Mouse (Mus musculus): ENCODE data around the gene Ubqln1.
A peak's percentile ranks its signal among the peaks of the same experiment; 100 is the strongest.

Ubqln1 gene

GRCm38 (mm10) chr13:58201343-58201742 lies 14.1 kb downstream of the Ubqln1 start:
- no peak for DNase-seq (ENCODE audit: low spot score in 2 of 2)

GRCm38 (mm10) chr13:58197981-58198640 lies 17.3 kb downstream of the Ubqln1 start:
- no peak for DNase-seq (ENCODE audit: low spot score in 2 of 2)

GRCm38 (mm10) chr13:58197211-58197610 lies 18.2 kb downstream of the Ubqln1 start:
- DNase-seq (ENCODE audit: low spot score in 2 of 2) = no peak

- no peak for DNase-seq (ENCODE audit: low spot score in 2 of 2)
Measured at GRCm38 (mm10) chr13:58194908-58195307, 20.5 kb downstream of the Ubqln1 start.

GRCm38 (mm10) chr13:58193221-58193620 lies 22.2 kb downstream of the Ubqln1 start:
- no peak for DNase-seq (ENCODE audit: low spot score in 2 of 2)

- no peak for DNase-seq (ENCODE audit: low spot score in 2 of 2)
Measured at GRCm38 (mm10) chr13:58192146-58192545, 23.3 kb downstream of the Ubqln1 start.

- DNase-seq (ENCODE audit: low spot score in 2 of 2) = no peak
Measured at GRCm38 (mm10) chr13:58191516-58191915, 23.9 kb downstream of the Ubqln1 start.

- DNase-seq (ENCODE audit: low spot score in 2 of 2) = no peak
Measured at GRCm38 (mm10) chr13:58189473-58189872, 26.0 kb downstream of the Ubqln1 start.

GRCm38 (mm10) chr13:58188412-58188811 lies 27.0 kb downstream of the Ubqln1 start:
- peak; percentile 78 to 87 for DNase-seq (ENCODE audit: low spot score in 2 of 2)

- DNase-seq (ENCODE audit: low spot score in 2 of 2) = no peak
Measured at GRCm38 (mm10) chr13:58187751-58188150, 27.7 kb downstream of the Ubqln1 start.

GRCm38 (mm10) chr13:58186281-58186680 lies 29.2 kb downstream of the Ubqln1 start:
- no peak for DNase-seq (ENCODE audit: low spot score in 2 of 2)

- no peak for DNase-seq (ENCODE audit: low spot score in 2 of 2)
Measured at GRCm38 (mm10) chr13:58184111-58184510, 31.3 kb downstream of the Ubqln1 start.

GRCm38 (mm10) chr13:58181607-58182551 lies 33.6 kb downstream of the Ubqln1 start:
- DNase-seq (ENCODE audit: low spot score in 2 of 2) = no peak

GRCm38 (mm10) chr13:58177511-58178208 lies 37.8 kb downstream of the Ubqln1 start:
- DNase-seq (ENCODE audit: low spot score in 2 of 2) = peak; percentile 100

- DNase-seq (ENCODE audit: low spot score in 2 of 2) = no peak
Measured at GRCm38 (mm10) chr13:58176105-58176504, 39.3 kb downstream of the Ubqln1 start.

GRCm38 (mm10) chr13:58168119-58168518 lies 47.3 kb downstream of the Ubqln1 start:
- DNase-seq (ENCODE audit: low spot score in 2 of 2) = no peak

GRCm38 (mm10) chr13:58163343-58163742 lies 52.1 kb downstream of the Ubqln1 start:
- no peak for DNase-seq (ENCODE audit: low spot score in 2 of 2)

GRCm38 (mm10) chr13:58160761-58161160 lies 54.7 kb downstream of the Ubqln1 start:
- DNase-seq (ENCODE audit: low spot score in 2 of 2) = no peak

GRCm38 (mm10) chr13:58158099-58158912 lies 57.1 kb downstream of the Ubqln1 start:
- peak; percentile 85 to 93 for DNase-seq (ENCODE audit: low spot score in 2 of 2)

- peak; percentile 77 to 82 for DNase-seq (ENCODE audit: low spot score in 2 of 2)
Measured at GRCm38 (mm10) chr13:58157447-58158098, 57.9 kb downstream of the Ubqln1 start, which contains the start of gene Idnk. Idnk (plus strand) TSS chr13:58157649.

GRCm38 (mm10) chr13:58157036-58157435 lies 58.4 kb downstream of the Ubqln1 start:
- DNase-seq (ENCODE audit: low spot score in 2 of 2) = no peak

Measured in cerebellum, postnatal 4 days (tissue).